Mouse (Mus musculus): ENCODE measurements at regions not wholly inside any gene's neighbourhood (a gene's known extent, or its start where the extent isn't known, plus 50 kb on each side); places are given as distances from the start of the nearest gene placed in this dataset.
"Not testable (repeated sequence)": the region's sequence is repeated elsewhere in the genome, so short reads cannot be mapped to it uniquely, and the experiment has no call there.

DNA sequence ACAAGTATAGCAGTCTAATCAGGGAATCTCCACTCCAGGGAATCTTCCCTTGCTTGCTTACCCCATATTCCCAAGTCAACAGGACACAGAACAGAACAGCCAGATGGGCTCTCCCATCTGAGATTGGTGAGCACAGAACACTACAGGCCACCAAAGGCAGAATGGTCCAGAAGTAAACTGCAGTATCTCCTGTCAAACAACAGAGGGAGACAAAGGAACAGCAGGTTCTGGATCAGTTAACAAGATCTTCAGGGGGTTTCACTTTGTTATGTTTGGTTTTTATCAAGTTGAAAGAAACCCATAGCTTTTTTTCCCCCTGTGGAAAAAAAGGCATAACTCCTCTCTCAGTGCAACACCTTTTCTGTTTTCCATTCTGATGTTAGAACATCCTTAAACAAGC, 453.1 kb upstream of the 9130204L05Rik start:
- DNase-seq (ENCODE audit: low read depth, low spot score): peak; percentile 41
- H3K4me3 ChIP-seq (ENCODE audit: control insufficient read depth in 1 of 2, insufficient read depth in 1 of 2, low read depth in 2 of 2, low read length in 2 of 2): peak overlapping the region in 1 of 2 experiments; percentile 5; a peak in 1 of 4 replicates
- no peak overlapping the region for H3K27ac ChIP-seq (ENCODE audit: control insufficient read depth, low read depth, low read length)
- no peak overlapping the region for H3K9ac ChIP-seq (ENCODE audit: control insufficient read depth, low read depth, low read length, poor library complexity, severe bottlenecking)
- TF ChIP-seq CHD2 (IDR thresholded peaks at IDR 0.05; ENCODE audit: low read length): no peak
- TF ChIP-seq ZC3H11A (IDR thresholded peaks at IDR 0.05; ENCODE audit: low read depth, low read length): 0 out of 2 replicates have a peak, but pooled peaks have one; percentile 10
- no peak for TF ChIP-seq POLR2AphosphoS5 (IDR thresholded peaks at IDR 0.05; ENCODE audit: borderline replicate concordance, low read depth, low read length)
- TF ChIP-seq NRF1 (IDR thresholded peaks at IDR 0.05; ENCODE audit: insufficient read depth, low read depth, low read length, poor library complexity, severe bottlenecking): no peak
- TF ChIP-seq EP300 (IDR thresholded peaks at IDR 0.05; ENCODE audit: low read depth in 1 of 2, low read length in 2 of 2): no peak
- peak in 2 of 3 experiments; percentile 16 to 53; a peak in 3 of 6 replicates for TF ChIP-seq CTCF (IDR thresholded peaks at IDR 0.05 in 2 of 3, conservative IDR thresholded peaks at IDR 0.05 in 1 of 3; ENCODE audit: control insufficient read depth in 1 of 3, insufficient read depth in 1 of 3, low read depth in 2 of 3, low read length in 3 of 3, poor library complexity in 1 of 3, severe bottlenecking in 1 of 3)
- peak; percentile 41 for TF ChIP-seq RAD21 (IDR thresholded peaks at IDR 0.05; ENCODE audit: low read depth, low read length)
- peak; percentile 44 for TF ChIP-seq SMC3 (IDR thresholded peaks at IDR 0.05; ENCODE audit: low read depth, low read length)
- no peak for TF ChIP-seq NELFE (IDR thresholded peaks at IDR 0.05; ENCODE audit: low read depth, low read length)
- H3K36me3 ChIP-seq (ENCODE audit: control insufficient read depth in 1 of 2, insufficient read depth in 2 of 2, low read length in 2 of 2): no peaks in the 10 kb centered on the region
- no peaks in the 10 kb centered on the region for H3K79me2 ChIP-seq (ENCODE audit: control insufficient read depth, insufficient read depth, low read length, poor library complexity)
- H3K9me3 ChIP-seq (replicated peaks; ENCODE audit: insufficient read depth, low read length): no peaks in the 10 kb centered on the region
- H3K27me3 ChIP-seq (ENCODE audit: control insufficient read depth in 1 of 2, insufficient read depth in 2 of 2, low read length in 2 of 2): no peaks in the 10 kb centered on the region; a peak in 1 of 4 replicates
- H3K4me1 ChIP-seq (ENCODE audit: control insufficient read depth in 1 of 2, insufficient read depth in 2 of 2, low read length in 2 of 2): no peaks in the 10 kb centered on the region

DNA sequence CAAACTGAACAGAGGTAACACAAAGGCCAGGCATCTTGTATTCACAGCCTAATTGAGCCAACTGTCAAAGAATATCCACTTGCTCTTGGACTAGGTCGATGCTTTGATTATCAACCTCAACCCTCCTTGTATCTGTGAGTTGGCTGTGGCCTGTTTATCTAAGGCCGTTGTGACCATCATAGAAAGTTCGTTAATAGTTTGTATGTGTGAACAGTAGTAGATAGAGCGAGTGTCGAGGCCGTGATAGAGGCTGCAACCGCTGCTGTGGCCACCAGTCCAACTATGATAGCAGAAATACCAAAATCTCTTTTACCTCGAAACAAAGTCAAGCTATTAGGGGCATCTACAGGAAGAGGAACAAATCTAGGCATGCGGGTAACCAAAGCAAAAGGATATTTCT, 435.5 kb upstream of the 9130204L05Rik start:
- not testable (repeated sequence) for H3K36me3 ChIP-seq (ENCODE audit: control insufficient read depth in 1 of 2, insufficient read depth in 2 of 2, low read length in 2 of 2); H3K4me3 ChIP-seq (ENCODE audit: control insufficient read depth in 1 of 2, insufficient read depth in 1 of 2, low read depth in 2 of 2, low read length in 2 of 2); H3K9me3 ChIP-seq (replicated peaks; ENCODE audit: insufficient read depth, low read length); H3K27me3 ChIP-seq (ENCODE audit: control insufficient read depth in 1 of 2, insufficient read depth in 2 of 2, low read length in 2 of 2); H3K27ac ChIP-seq (ENCODE audit: control insufficient read depth, low read depth, low read length); H3K4me1 ChIP-seq (ENCODE audit: control insufficient read depth in 1 of 2, insufficient read depth in 2 of 2, low read length in 2 of 2); H3K79me2 ChIP-seq (ENCODE audit: control insufficient read depth, insufficient read depth, low read length, poor library complexity); H3K9ac ChIP-seq (ENCODE audit: control insufficient read depth, low read depth, low read length, poor library complexity, severe bottlenecking)
- DNase-seq (ENCODE audit: low read depth, low spot score): peak; percentile 13
- peak; percentile 67 for TF ChIP-seq TCF12 (IDR thresholded peaks at IDR 0.05; ENCODE audit: low read depth, low read length)
- TF ChIP-seq EP300 (IDR thresholded peaks at IDR 0.05; ENCODE audit: low read depth in 1 of 2, low read length in 2 of 2): peak; percentile 58 to 88; a peak in 3 of 4 replicates
- TF ChIP-seq MYB (IDR thresholded peaks at IDR 0.05; ENCODE audit: low read depth, low read length): peak; percentile 79
- TF ChIP-seq GATA1 (IDR thresholded peaks at IDR 0.05; ENCODE audit: low read depth, low read length): peak; percentile 21; the same call in 1 of the 2 replicates
- TF ChIP-seq RCOR1 (IDR thresholded peaks at IDR 0.05; ENCODE audit: low read depth, low read length): peak; percentile 76; the same call in 1 of the 2 replicates

DNA sequence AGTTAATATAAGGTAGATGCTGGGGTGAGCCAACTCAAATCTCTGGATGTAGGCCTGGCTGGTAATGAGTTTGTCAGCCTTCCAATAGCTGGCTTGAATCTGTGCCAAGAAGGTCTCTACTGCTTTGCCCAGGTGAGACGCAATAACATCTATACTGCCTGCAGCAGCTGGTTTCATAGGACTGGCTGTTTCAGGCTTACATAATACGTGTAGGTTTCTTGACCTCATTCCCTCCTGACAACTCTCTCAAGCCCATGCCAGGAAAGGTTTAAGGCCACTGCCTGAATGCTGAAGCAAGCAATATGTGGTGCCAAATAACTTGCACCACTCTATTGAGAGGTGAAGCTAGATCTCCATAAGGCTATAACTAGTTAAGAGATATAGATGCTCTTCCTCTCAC, 432.0 kb upstream of the 9130204L05Rik start:
- no peaks in the 10 kb centered on the region for H3K36me3 ChIP-seq (ENCODE audit: control insufficient read depth in 1 of 2, insufficient read depth in 2 of 2, low read length in 2 of 2)
- H3K27me3 ChIP-seq (ENCODE audit: control insufficient read depth in 1 of 2, insufficient read depth in 2 of 2, low read length in 2 of 2): no peaks in the 10 kb centered on the region
- no peak overlapping the region for H3K4me3 ChIP-seq (ENCODE audit: control insufficient read depth in 1 of 2, insufficient read depth in 1 of 2, low read depth in 2 of 2, low read length in 2 of 2)
- H3K27ac ChIP-seq (ENCODE audit: control insufficient read depth, low read depth, low read length): no peak overlapping the region
- no peak for TF ChIP-seq USF1 (IDR thresholded peaks at IDR 0.05; ENCODE audit: low read depth, low read length)
- TF ChIP-seq POLR2AphosphoS5 (IDR thresholded peaks at IDR 0.05; ENCODE audit: borderline replicate concordance, low read depth, low read length): no peak
- no peak for TF ChIP-seq TBP (IDR thresholded peaks at IDR 0.05; ENCODE audit: low read depth, low read length)
- no peaks in the 10 kb centered on the region for H3K79me2 ChIP-seq (ENCODE audit: control insufficient read depth, insufficient read depth, low read length, poor library complexity)
- no peak for DNase-seq (ENCODE audit: low read depth, low spot score)
- H3K4me1 ChIP-seq (ENCODE audit: control insufficient read depth in 1 of 2, insufficient read depth in 2 of 2, low read length in 2 of 2): no peaks in the 10 kb centered on the region
- H3K9me3 ChIP-seq (replicated peaks; ENCODE audit: insufficient read depth, low read length): no peaks in the 10 kb centered on the region
- H3K9ac ChIP-seq (ENCODE audit: control insufficient read depth, low read depth, low read length, poor library complexity, severe bottlenecking): no peak overlapping the region
